Mouse (Mus musculus): ENCODE data around the gene Gucy2c. TPM values are rescaled to one million over a fixed set of nuclear protein-coding genes. Genes with fewer than 3 reads are reported as not detected.

Gene Gucy2c
- polyA plus RNA-seq, 1 experiment from 2014 or later, result 0.04 TPM

DNA sequence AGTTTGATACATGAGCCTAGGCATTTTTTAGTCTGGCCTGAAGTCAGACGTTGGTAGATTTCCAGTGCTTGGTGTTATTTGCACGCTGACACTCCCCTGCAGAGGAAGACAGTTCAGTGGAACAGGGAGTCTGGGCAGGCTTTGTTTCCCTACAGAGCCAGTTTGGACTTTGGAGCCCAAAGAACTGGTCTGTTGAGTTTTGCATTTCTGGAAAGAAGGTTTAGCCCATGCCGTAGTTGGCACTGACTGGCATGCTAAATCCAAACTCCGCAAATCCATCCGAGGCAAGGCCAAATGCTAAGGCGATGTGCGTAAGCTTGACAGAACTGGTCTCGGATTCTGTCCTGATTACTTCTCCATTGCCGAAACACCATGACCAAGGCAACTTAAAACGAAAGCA is 29.6 kb upstream of the Gucy2c start:
- WGBS, result 88% methylated on average over 10 of the region's 10 CpGs
- H3K4me1 ChIP-seq, result peaks cover 25% of the 10 kb centered on the region
- no peaks in the 10 kb centered on the region for H3K27me3 ChIP-seq
- H3K4me2 ChIP-seq (replicated peaks), result no peak overlapping the region
- H3K9me3 ChIP-seq, result no peaks in the 10 kb centered on the region
- no peak overlapping the region for H3K4me3 ChIP-seq
- no peak overlapping the region for H3K9ac ChIP-seq
- no peak overlapping the region for H3K27ac ChIP-seq
- no peak for ATAC-seq (ENCODE audit: low FRiP score, low read depth)
- peaks cover 56% of the 10 kb centered on the region for H3K36me3 ChIP-seq

- H3K36me3 ChIP-seq, result peaks cover 43% of the 10 kb centered on the region
- no peaks in the 10 kb centered on the region for H3K27me3 ChIP-seq
- ATAC-seq (ENCODE audit: low FRiP score, low read depth), result no peak
- H3K4me1 ChIP-seq, result peaks cover 30% of the 10 kb centered on the region
- peak overlapping the region; percentile 83 for H3K4me3 ChIP-seq
- H3K27ac ChIP-seq, result no peak overlapping the region
- H3K9ac ChIP-seq, result 0 out of 2 replicates have a peak overlapping the region, but pooled peaks have one; percentile 77
- no peaks in the 10 kb centered on the region for H3K9me3 ChIP-seq
- peak overlapping the region; percentile 98 for H3K4me2 ChIP-seq (replicated peaks)
- 68% methylated on average over 13 of the region's 13 CpGs for WGBS
These were observed 28.1 kb upstream of the Gucy2c start for GRCm38 (mm10) chr6:136809673-136810072.

DNA sequence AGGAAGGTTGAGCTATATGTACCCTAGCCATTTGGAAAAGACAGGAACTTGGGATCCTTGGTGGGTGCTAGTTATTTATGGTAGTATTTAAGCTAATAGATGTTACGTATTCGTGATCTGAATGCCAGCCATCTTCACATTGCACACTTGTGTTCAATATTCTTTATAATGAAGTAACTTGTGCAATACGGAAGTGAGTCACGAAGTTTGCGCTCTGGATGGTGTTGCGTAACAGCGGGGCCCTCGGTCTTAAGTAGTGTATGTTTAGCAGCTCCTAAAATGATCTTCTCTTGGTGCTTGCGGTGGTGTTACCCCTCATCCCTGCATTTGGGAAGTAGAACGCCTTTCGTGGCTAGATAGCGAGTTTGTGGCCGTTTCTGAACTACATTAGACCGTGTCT is 27.5 kb upstream of the Gucy2c start:
- Histone ChIP-seq H3K4me1 (peaks cover 30% of the 10 kb centered on the region), H3K4me3 (peak overlapping the region; percentile 83), H3K36me3 (peaks cover 37% of the 10 kb centered on the region), H3K9ac (peak overlapping the region; percentile 77), H3K4me2 (replicated peaks) (peak overlapping the region; percentile 98), H3K9me3 (no peaks in the 10 kb centered on the region), H3K27ac (no peak overlapping the region), H3K27me3 (no peaks in the 10 kb centered on the region)
- ATAC-seq (ENCODE audit: low FRiP score, low read depth), result no peak
- WGBS, result 34% methylated on average over 14 of the region's 14 CpGs

GRCm38 (mm10) chr6:136808631-136809046 is 27.1 kb upstream of the Gucy2c start:
- Histone ChIP-seq H3K9me3 (no peaks in the 10 kb centered on the region), H3K4me1 (peaks cover 30% of the 10 kb centered on the region)
- WGBS, result under 1% methylated on average over 28 of the region's 28 CpGs

DNA sequence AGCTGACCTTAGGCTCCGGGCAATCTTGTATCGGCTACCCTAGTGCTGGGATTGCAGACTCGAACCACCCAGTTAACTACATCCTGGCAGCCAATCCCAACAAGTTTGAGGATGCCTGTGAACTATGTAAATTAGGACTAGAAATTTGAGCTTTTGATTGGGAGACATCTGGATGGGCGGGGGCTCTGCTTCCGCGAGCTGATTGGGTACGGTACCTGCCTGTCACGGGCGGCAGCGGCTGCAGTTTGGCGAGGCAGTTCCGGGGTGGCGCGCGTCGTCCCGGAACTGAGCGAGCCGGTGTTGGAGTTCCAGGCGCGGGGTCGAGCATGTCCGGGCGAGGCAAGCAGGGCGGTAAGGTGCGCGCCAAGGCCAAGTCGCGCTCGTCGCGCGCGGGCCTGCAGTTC is 26.5 kb upstream of the Gucy2c start, which contains the start of gene H2afj:
TSS of gene H2afj (plus strand) at position 231 of the 404 bp plus-strand sequence.
- Histone ChIP-seq H3K4me2 (replicated peaks) (peak within 1 kb of the TSS; percentile 98), H3K4me3 (peak within 1 kb of the TSS; percentile 83), H3K27ac (peak within 1 kb of the TSS; percentile 68), H3K9me3 (no peaks in the 10 kb centered on the region), H3K27me3 (no peaks in the 10 kb centered on the region), H3K9ac (peak within 1 kb of the TSS; percentile 77), H3K4me1 (peaks cover 36% of the 10 kb centered on the region), H3K36me3 (peaks cover 28% of the 10 kb centered on the region)
- ATAC-seq (ENCODE audit: low FRiP score, low read depth), result peak; percentile 90
- WGBS, result under 1% methylated on average over 34 of the region's 34 CpGs

More at GRCm38 (mm10) chr6:136808631-136809046, 27.1 kb upstream of the Gucy2c start:
- H3K27me3 ChIP-seq, result no peaks in the 10 kb centered on the region
- H3K4me2 ChIP-seq (replicated peaks), result peak overlapping the region; percentile 98
- H3K27ac ChIP-seq, result no peak overlapping the region
- peak overlapping the region; percentile 77 for H3K9ac ChIP-seq
- H3K4me3 ChIP-seq, result peak overlapping the region; percentile 83
- no peak for ATAC-seq (ENCODE audit: low FRiP score, low read depth)
- H3K36me3 ChIP-seq, result peaks cover 33% of the 10 kb centered on the region

DNA sequence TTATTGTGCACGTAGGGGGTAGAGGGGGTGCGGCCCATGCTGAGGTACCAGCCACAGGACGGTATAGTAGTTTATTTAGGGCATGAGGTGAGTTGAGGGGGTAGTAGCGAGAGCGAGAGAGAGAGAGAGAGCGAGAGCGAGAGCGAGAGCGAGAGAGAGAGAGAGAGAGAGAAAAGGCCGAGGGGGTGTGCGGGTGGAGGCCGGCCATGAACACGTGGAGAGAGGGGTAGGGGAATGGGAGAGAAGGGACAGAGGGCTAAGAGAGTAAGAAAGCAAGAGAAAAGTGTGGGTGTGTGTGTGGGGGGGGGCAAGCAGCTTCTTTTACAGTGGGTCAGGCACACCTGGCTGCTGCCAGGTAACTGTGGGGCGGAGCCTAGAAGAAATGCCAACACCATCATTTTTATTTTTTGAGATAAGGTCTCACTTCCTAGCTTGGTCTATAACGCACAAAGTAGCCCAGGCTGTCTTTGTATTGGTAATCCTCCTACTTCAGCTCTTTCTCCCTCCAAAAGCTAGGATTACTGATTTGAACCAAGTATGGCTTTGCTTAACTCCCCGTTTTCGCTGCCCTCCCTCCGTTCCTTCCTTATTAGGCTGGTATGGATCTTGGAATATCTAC is 25.9 kb upstream of the Gucy2c start:
- peak overlapping the region; percentile 43; the same call in 1 of the 2 replicates for H3K9ac ChIP-seq

DNA sequence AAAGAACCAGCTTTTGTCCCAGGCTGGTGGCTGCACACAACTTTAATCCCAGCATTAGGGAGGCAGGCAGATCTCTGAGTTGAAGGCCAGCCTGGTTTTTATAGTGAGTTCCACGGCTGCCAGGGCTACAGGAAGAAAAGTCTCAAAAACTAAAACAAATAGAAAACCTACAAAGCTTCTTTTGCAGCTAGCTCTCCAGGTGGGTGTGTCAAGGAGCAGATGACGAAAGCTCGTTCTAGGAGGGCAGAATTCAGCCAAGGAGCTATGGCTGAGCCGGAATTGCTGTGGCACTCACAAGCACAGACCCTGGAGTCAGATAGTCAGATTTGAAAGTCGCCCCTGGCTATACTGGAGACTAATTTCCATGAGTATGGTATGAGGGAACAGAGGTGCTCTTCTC is 25.3 kb upstream of the Gucy2c start:
- WGBS, result 64% methylated on average over 5 of the region's 5 CpGs

More for the DNA sequence above, 25.9 kb upstream of the Gucy2c start:
- WGBS, result 40% methylated on average over 18 of the region's 18 CpGs
- Histone ChIP-seq H3K36me3 (peaks cover 23% of the 10 kb centered on the region), H3K4me2 (replicated peaks) (peak overlapping the region; percentile 98), H3K4me1 (peaks cover 39% of the 10 kb centered on the region), H3K9me3 (no peaks in the 10 kb centered on the region), H3K27ac (peak overlapping the region; percentile 68), H3K27me3 (no peaks in the 10 kb centered on the region), H3K4me3 (peak overlapping the region; percentile 83)
- peak; percentile 0; the same call in 1 of the 2 replicates for ATAC-seq (ENCODE audit: low FRiP score, low read depth)

GRCm38 (mm10) chr6:136805409-136805775 is 23.8 kb upstream of the Gucy2c start:
- WGBS, result 81% methylated on average over 1 of the region's 1 CpGs
- no peak for ATAC-seq (ENCODE audit: low FRiP score, low read depth)
- Histone ChIP-seq H3K4me1 (peaks cover 39% of the 10 kb centered on the region), H3K4me3 (no peak overlapping the region), H3K27ac (no peak overlapping the region; the same call in 1 of the 2 replicates), H3K36me3 (peaks cover 5% of the 10 kb centered on the region; the same call in 1 of the 2 replicates), H3K27me3 (no peaks in the 10 kb centered on the region), H3K9me3 (no peaks in the 10 kb centered on the region), H3K4me2 (replicated peaks) (peak overlapping the region; percentile 75; the same call in 1 of the 2 replicates), H3K9ac (no peak overlapping the region)

More for the DNA sequence above, 25.3 kb upstream of the Gucy2c start:
- H3K4me1 ChIP-seq, result peaks cover 39% of the 10 kb centered on the region
- H3K4me3 ChIP-seq, result 0 out of 2 replicates have a peak overlapping the region, but pooled peaks have one; percentile 83
- no peak overlapping the region for H3K9ac ChIP-seq
- ATAC-seq (ENCODE audit: low FRiP score, low read depth), result no peak
- H3K27ac ChIP-seq, result peak overlapping the region; percentile 68; the same call in 1 of the 2 replicates
- no peaks in the 10 kb centered on the region for H3K9me3 ChIP-seq
- H3K36me3 ChIP-seq, result peaks cover 16% of the 10 kb centered on the region
- H3K27me3 ChIP-seq, result no peaks in the 10 kb centered on the region
- H3K4me2 ChIP-seq (replicated peaks), result peak overlapping the region; percentile 98

DNA sequence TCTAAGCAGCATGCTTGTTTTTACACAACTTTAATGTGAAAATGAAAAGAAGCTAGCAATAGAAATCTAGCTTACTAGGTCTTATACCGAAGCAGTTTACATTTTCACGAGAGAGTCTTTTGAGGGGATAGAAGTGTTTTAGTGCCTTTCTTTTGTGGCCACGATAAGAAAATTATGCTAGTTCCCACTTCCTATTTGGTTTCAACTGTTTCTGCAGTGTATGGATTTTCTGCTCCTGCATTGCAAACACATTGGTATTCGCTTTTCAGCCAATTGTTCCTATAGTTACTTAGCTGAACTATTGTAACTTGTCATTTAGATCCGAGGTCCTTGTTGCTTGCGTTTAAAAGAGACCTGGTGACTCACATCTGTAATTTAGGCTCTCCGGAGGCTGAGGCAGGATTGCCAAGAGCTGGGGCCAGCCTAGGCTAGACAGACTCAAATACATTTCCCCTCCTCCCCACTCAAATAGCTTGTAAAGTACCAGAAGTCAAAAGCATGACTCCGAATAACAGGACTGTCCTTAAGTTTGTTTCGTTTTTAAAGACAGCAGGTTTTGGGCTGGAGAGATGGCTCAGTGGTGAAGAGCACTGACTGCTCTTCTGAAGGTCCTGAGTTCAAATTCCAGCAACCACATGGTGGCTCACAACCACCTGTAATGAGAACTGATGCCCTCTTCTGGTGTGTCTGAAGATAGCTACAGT is 23.3 kb upstream of the Gucy2c start:
- Histone ChIP-seq H3K27me3 (no peaks in the 10 kb centered on the region), H3K9ac (peak overlapping the region; percentile 62), H3K4me2 (replicated peaks) (peak overlapping the region; percentile 75), H3K4me3 (peak overlapping the region; percentile 74), H3K27ac (peak overlapping the region; percentile 100), H3K36me3 (no peaks in the 10 kb centered on the region), H3K4me1 (peaks cover 36% of the 10 kb centered on the region), H3K9me3 (no peaks in the 10 kb centered on the region)
- WGBS, result 28% methylated on average over 9 of the region's 9 CpGs
- no peak for ATAC-seq (ENCODE audit: low FRiP score, low read depth)

- Histone ChIP-seq H3K27ac (peak within 1 kb of the TSS; percentile 100), H3K36me3 (no peaks in the 10 kb centered on the region), H3K4me3 (peak within 1 kb of the TSS; percentile 74), H3K4me1 (peaks cover 28% of the 10 kb centered on the region), H3K27me3 (no peaks in the 10 kb centered on the region), H3K4me2 (replicated peaks) (peak within 1 kb of the TSS; percentile 75), H3K9me3 (no peaks in the 10 kb centered on the region), H3K9ac (peak within 1 kb of the TSS; percentile 98)
- peak; percentile 76 for ATAC-seq (ENCODE audit: low FRiP score, low read depth)
- WGBS, result under 1% methylated on average over 50 of the region's 50 CpGs
These were observed 22.4 kb upstream of the Gucy2c start, which contains the start of gene Hist4h4 for GRCm38 (mm10) chr6:136803739-136804633. Gene Hist4h4, minus strand, starts transcription at chr6:136804415.

- Histone ChIP-seq H3K4me3 (peak overlapping the region; percentile 74), H3K36me3 (no peaks in the 10 kb centered on the region), H3K9ac (peak overlapping the region; percentile 98), H3K4me2 (replicated peaks) (peak overlapping the region; percentile 75), H3K4me1 (peaks cover 24% of the 10 kb centered on the region), H3K27ac (peak overlapping the region; percentile 100), H3K9me3 (no peaks in the 10 kb centered on the region), H3K27me3 (no peaks in the 10 kb centered on the region)
- ATAC-seq (ENCODE audit: low FRiP score, low read depth), result no peak; the same call in 1 of the 2 replicates
- WGBS, result 13% methylated on average over 12 of the region's 12 CpGs
These were observed 21.7 kb upstream of the Gucy2c start for GRCm38 (mm10) chr6:136803093-136803738.

Data from limb, embryonic 13.5 days (tissue).